7 mouse cellular contexts compared by ENCODE assay signal in genomic region chr12:26311548-26311947, GRCm38 (mm10).
DNase-seq lines count a peak whose midpoint lies in the region; ATAC-seq and TF ChIP-seq lines count a peak whose summit lies in the region.

No protein-coding gene starts in this region.

- no peaks in the 10 kb centered on the region for H3K36me3 ChIP-seq in liver, embryonic 14.5 days (replicated peaks; ENCODE audit: control insufficient read depth, insufficient read depth, low read depth)

- H3K4me3 ChIP-seq in liver, embryonic 14.5 days (ENCODE audit: insufficient read depth in 1 of 2, low read depth in 2 of 2, low read length in 2 of 2), result no peak overlapping the region

- no peaks in the 10 kb centered on the region for H3K9me3 ChIP-seq in liver, embryonic 14.5 days (ENCODE audit: control insufficient read depth, low read length)

- no peak for DNase-seq in liver, embryonic 14.5 days (ENCODE audit: low read depth in 3 of 3, low spot score in 3 of 3)
- no peak for DNase-seq in liver
- peak; percentile 80 for DNase-seq in NIH3T3 (ENCODE audit: low read depth)
- DNase-seq in cerebellum, adult 18-20 months, result peak; percentile 65 to 75
- peak; percentile 63 for DNase-seq in forelimb bud, embryonic 11.5 days (ENCODE audit: low read depth, low spot score)
- DNase-seq in layer of hippocampus, postnatal 14 days (ENCODE audit: low spot score in 2 of 2), result peak; percentile 57 to 80
- DNase-seq in retina, adult 2 months (ENCODE audit: low read depth, low spot score), result peak; percentile 16

- H3K4me2 ChIP-seq in liver, embryonic 14.5 days (ENCODE audit: low read depth), result no peak overlapping the region

- TF ChIP-seq CTCF in liver, embryonic 14.5 days (IDR thresholded peaks at IDR 0.05; ENCODE audit: low read depth), result peak; percentile 64

- TF ChIP-seq EP300 in liver, embryonic 14.5 days (IDR thresholded peaks at IDR 0.05; ENCODE audit: low read depth), result no peak

- no peaks in the 10 kb centered on the region for H3K27me3 ChIP-seq in liver, embryonic 14.5 days (ENCODE audit: control insufficient read depth, insufficient read depth, low read length)

- H3K27ac ChIP-seq in liver, embryonic 14.5 days, result no peak overlapping the region

- H3K4me1 ChIP-seq in liver, embryonic 14.5 days (replicated peaks; ENCODE audit: control insufficient read depth in 2 of 2, insufficient read depth in 2 of 2, low read length in 1 of 2), result no peaks in the 10 kb centered on the region

- no peak overlapping the region for H3K9ac ChIP-seq in liver, embryonic 14.5 days (replicated peaks)

- ATAC-seq in liver, embryonic 14.5 days (ENCODE audit: insufficient read depth), result no peak

Comparison
In these comparisons a context has a peak if more than half of its experiments do, and no peak if none do; other contexts are left out.
1. DNase-seq: peak in NIH3T3 (single experiment), cerebellum, adult 18-20 months (2 of 2), forelimb bud, embryonic 11.5 days (single experiment), layer of hippocampus, postnatal 14 days (2 of 2) and retina, adult 2 months (single experiment); none in liver, embryonic 14.5 days (0 of 3) and liver (single experiment).